Mouse (Mus musculus) cortical plate, adult 2 months (tissue): ENCODE measurements around the gene Nxph1. TPM values are rescaled to one million over a fixed set of nuclear protein-coding genes. Genes with fewer than 3 reads are reported as not detected.

ENCODE experiments used
- H3K27ac ChIP-seq: fragments of 200-500 bp; 2 replicates; pipeline ENCODE4 v1.5.1; 2012; ENCODE audit warnings: low read length, control low read depth, inconsistent platforms; ENCODE audit not compliant: insufficient read depth
- H3K4me1 ChIP-seq: fragments of 200-500 bp; 2 replicates; pipeline ENCODE4 v1.6.1; 2011; ENCODE audit warnings: low read length; ENCODE audit not compliant: control insufficient read depth, insufficient read depth
- H3K4me3 ChIP-seq: fragments of 200-500 bp; 2 replicates; pipeline ENCODE4 v1.5.1; 2011; ENCODE audit warnings: mild to moderate bottlenecking, low read length, control low read depth; ENCODE audit not compliant: insufficient read depth
- CTCF ChIP-seq: fragments of 200-500 bp; IDR thresholded peaks from 2 replicates; pipeline ENCODE4 v1.5.1; 2011; ENCODE audit warnings: mild to moderate bottlenecking, control low read depth, low read length; ENCODE audit not compliant: insufficient read depth; ENCODE audit errors: extremely low read depth
- POLR2A ChIP-seq: fragments of 200-500 bp; IDR thresholded peaks from 2 replicates; pipeline ENCODE4 v1.6.1; 2011; ENCODE audit warnings: mild to moderate bottlenecking, low read length, control low read depth; ENCODE audit not compliant: insufficient read depth; ENCODE audit errors: extremely low read depth
- polyA plus RNA-seq: library from polyadenylated mRNA; depleted of rRNA; stranded (reverse); fragments of >200 nt; gene quantifications from 2 replicates; pipeline ENCODE4 v1.2.3, GENCODE M21; 2012

Gene Nxph1
- polyA plus RNA-seq, 1 experiment = 23.7 TPM

DNA sequence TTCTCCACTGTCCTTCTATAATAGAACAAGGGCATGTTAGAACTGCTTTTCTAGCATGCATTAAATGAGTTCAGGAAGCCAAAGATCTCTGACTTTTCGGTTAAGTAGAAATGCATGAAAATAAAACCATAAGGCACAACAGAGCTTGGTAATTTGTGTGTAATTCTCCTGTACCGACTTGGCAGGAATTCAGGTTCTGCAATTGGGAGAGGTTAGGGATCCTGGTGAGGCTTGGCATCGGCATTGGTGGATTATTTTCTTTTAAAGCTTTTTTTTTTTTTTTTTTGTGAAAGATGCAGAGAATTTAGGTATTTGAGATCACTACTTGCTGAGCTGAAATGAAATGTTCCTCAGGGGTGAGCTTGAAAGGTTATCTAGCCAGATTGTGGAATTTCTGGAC is 135.6 kb downstream of the Nxph1 start:
- Histone ChIP-seq H3K4me1 (no peaks in the 10 kb centered on the region), H3K4me3 (no peak overlapping the region), H3K27ac (no peak overlapping the region)
- no peak for TF ChIP-seq CTCF

- no peak for TF ChIP-seq POLR2A
- Histone ChIP-seq H3K4me1 (no peaks in the 10 kb centered on the region), H3K4me3 (no peak overlapping the region), H3K27ac (no peak overlapping the region)
Observed at GRCm38 (mm10) chr6:9097345-9097744, 149.1 kb downstream of the Nxph1 start.

- TF ChIP-seq CTCF = no peak
- no peak for TF ChIP-seq POLR2A
- H3K4me3 ChIP-seq = no peak overlapping the region
- H3K4me1 ChIP-seq = no peaks in the 10 kb centered on the region
- H3K27ac ChIP-seq = no peak overlapping the region
Observed at GRCm38 (mm10) chr6:9107366-9107765, 159.1 kb downstream of the Nxph1 start.

DNA sequence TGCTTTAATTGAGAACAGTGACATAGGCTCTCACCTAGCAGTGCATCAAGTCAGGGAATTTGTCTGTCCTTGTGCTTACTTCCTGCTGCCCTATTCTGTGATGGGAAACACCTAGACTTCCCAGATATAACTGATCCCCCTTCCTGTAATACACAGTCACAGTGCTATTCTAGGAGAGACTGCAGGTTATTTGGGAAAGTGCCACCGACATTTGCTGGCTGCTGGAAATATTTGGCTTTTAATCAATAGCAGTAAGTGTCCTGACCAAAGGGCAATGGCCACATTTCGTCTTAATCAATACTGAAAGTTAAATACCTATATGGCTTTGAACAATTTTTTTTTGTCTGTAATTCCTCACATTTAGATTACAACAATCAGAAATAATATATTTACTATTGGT is 170.9 kb downstream of the Nxph1 start:
- H3K4me3 ChIP-seq = no peak overlapping the region
- no peak for TF ChIP-seq CTCF
- no peak for TF ChIP-seq POLR2A
- H3K4me1 ChIP-seq = no peaks in the 10 kb centered on the region
- H3K27ac ChIP-seq = no peak overlapping the region

DNA sequence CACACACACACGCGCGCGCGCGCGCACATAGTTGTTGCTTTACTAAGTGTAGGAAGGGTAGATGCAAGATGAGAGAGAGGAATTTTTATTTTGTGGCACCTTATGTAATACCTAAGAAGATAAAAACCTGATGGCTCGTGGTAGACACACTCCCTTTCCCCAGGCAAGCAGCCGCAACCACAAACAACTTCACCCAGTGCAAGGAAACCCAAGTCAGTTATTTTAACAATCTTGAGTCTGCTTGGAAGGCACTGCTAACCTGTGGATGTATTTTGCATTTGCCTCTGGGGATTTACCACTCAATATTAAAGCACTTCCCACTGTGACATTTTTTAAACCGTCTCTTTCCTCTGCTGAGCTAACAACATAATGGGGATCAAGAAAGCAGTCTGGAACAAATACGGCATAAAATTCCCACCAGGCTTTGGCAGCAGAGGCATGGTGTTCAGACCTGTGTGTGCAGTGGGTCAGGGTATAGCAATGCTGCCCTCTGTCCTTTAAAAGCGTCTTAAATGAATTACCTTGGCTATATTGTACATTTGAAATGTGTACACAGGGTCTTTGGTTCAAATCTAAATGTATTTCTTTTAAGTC is 176.2 kb downstream of the Nxph1 start:
- H3K4me1 ChIP-seq = no peaks in the 10 kb centered on the region
- no peak overlapping the region for H3K4me3 ChIP-seq
- H3K27ac ChIP-seq = no peak overlapping the region
- TF ChIP-seq POLR2A = no peak
- TF ChIP-seq CTCF = no peak

DNA sequence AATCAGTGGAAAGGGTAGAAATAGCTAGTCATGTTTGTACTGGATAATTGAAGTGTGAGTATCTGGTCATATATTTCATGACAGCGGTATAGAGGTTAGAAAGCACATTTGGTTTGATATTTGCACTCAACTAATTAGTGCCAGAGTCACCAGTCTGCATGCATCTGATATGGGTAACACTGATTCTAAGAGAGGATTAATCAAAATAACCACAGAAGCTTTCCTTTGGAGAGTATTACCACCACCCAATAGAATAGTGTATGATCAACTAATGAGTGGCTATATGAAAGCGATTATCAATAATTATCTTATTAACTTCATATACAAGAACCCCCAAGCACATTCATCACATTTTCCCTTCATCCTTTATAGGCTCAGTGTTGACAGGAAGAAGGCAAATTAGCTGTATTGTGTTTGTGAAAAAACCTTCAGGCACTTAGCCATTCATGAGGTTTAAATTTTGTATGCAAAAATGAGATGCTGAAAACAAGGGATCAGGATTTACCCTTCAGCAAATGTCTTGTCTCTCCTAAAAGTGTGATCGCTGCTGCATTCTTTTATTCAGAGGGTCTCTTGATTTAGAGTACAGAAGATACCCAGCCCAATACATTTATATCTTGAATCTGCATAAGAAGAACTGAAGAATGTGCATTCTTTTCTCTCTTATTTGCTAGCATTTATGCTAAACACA is 185.5 kb downstream of the Nxph1 start:
- H3K27ac ChIP-seq = no peak overlapping the region
- H3K4me3 ChIP-seq = no peak overlapping the region
- TF ChIP-seq CTCF = no peak
- TF ChIP-seq POLR2A = no peak
- H3K4me1 ChIP-seq = no peaks in the 10 kb centered on the region

DNA sequence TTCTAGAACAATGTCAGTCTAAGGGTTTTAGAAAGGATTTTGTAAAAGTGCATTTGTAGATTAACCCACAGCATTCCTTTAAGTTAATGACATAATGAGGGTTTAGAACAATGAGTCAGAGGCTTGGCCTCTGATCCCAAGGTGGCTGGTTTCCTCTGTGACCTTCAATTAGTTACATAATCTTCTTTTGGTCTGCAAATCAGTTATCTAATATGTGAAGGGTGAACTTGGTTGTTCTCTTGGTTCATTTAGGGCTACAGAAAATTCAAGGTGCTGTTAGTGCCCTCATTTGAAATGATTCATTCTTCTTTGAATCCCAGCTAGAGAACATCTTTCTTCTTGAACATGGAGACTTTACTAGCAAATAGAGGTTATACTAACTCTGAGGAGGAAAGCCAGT is 199.7 kb downstream of the Nxph1 start:
- no peak overlapping the region for H3K27ac ChIP-seq
- H3K4me3 ChIP-seq = no peak overlapping the region
- H3K4me1 ChIP-seq = no peaks in the 10 kb centered on the region
- TF ChIP-seq POLR2A = no peak

GRCm38 (mm10) chr6:9149791-9150190 is 201.6 kb downstream of the Nxph1 start:
- H3K4me3 ChIP-seq = no peak overlapping the region
- TF ChIP-seq POLR2A = no peak
- TF ChIP-seq CTCF = no peak
- H3K4me1 ChIP-seq = no peaks in the 10 kb centered on the region
- no peak overlapping the region for H3K27ac ChIP-seq

- H3K4me1 ChIP-seq = no peaks in the 10 kb centered on the region
- no peak overlapping the region for H3K4me3 ChIP-seq
- TF ChIP-seq POLR2A (no peak), CTCF (no peak)
- no peak overlapping the region for H3K27ac ChIP-seq
Observed at GRCm38 (mm10) chr6:9159191-9159590, 211.0 kb downstream of the Nxph1 start.

DNA sequence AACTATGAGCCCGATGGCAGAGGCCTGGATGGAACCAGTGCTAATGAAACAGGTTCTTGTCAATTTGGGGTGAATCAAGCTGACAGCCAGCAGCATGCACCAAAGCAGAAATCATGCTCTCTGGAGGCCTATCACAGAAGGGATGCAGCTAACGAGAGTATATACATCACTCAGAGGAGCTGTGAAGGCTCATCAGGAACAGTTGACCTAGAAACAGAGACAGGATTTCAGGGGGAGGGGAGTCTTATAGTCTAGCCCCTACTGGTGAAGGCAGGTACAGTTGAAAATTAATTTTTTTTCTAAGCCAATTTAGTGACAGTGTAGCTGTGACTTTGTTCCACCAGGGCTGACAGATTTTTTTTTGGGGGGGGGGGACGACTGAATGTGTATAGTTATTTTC is 234.2 kb downstream of the Nxph1 start:
- TF ChIP-seq CTCF (no peak), POLR2A (no peak)
- Histone ChIP-seq H3K4me1 (no peaks in the 10 kb centered on the region), H3K27ac (no peak overlapping the region), H3K4me3 (no peak overlapping the region)

- no peak overlapping the region for H3K27ac ChIP-seq
Observed at GRCm38 (mm10) chr6:9210730-9211129, 262.5 kb downstream of the Nxph1 start.

More at GRCm38 (mm10) chr6:9210730-9211129, 262.5 kb downstream of the Nxph1 start:
- no peaks in the 10 kb centered on the region for H3K4me1 ChIP-seq
- no peak overlapping the region for H3K4me3 ChIP-seq
- no peak for TF ChIP-seq POLR2A
- TF ChIP-seq CTCF = no peak
